Mouse (Mus musculus) MEL (cell line): ENCODE results near the gene D630036H23Rik.

Experiments
- CTCF ChIP-seq, 3 experiments: IDR thresholded peaks in 2 of 3; conservative IDR thresholded peaks in 1 of 3; 2 replicates each; pipeline ENCODE4 v1.5.1; 2011 to 2012; ENCODE audit warnings: low read length in 3 of 3, low read depth in 2 of 3, mild to moderate bottlenecking in 2 of 3, improper control_type of control experiment in 1 of 3, inconsistent platforms in 1 of 3, mixed read lengths in 1 of 3, moderate library complexity in 1 of 3; ENCODE audit not compliant: control insufficient read depth in 1 of 3, insufficient read depth in 1 of 3, poor library complexity in 1 of 3, severe bottlenecking in 1 of 3
- EP300 ChIP-seq, 2 experiments: IDR thresholded peaks; 2 replicates each; pipeline ENCODE4 v1.6.1; 2011; ENCODE audit warnings: improper control_type of control experiment in 2 of 2, low read length in 2 of 2, low read depth in 1 of 2, mild to moderate bottlenecking in 1 of 2
- ETS1 ChIP-seq: IDR thresholded peaks from 2 replicates; pipeline ENCODE4 v1.6.1; 2012; ENCODE audit warnings: low read depth, mild to moderate bottlenecking, inconsistent platforms, low read length, improper control_type of control experiment, moderate library complexity
- JUND ChIP-seq: IDR thresholded peaks from 2 replicates; pipeline ENCODE4 v1.6.1; 2011; ENCODE audit warnings: low read depth, mild to moderate bottlenecking, improper control_type of control experiment, low read length
- MAX ChIP-seq: IDR thresholded peaks from 2 replicates; pipeline ENCODE4 v1.6.1; 2011; ENCODE audit warnings: low read length, improper control_type of control experiment
- MAZ ChIP-seq: IDR thresholded peaks from 2 replicates; pipeline ENCODE4 v1.6.1; 2012; ENCODE audit warnings: low read depth, mild to moderate bottlenecking, inconsistent platforms, low read length, improper control_type of control experiment
- NELFE ChIP-seq: IDR thresholded peaks from 2 replicates; pipeline ENCODE4 v1.6.1; 2011; ENCODE audit warnings: low read depth, low read length, improper control_type of control experiment
- POLR2A ChIP-seq, 2 experiments: IDR thresholded peaks; 2 replicates each; pipeline ENCODE4 v1.6.1; 2011 to 2012; ENCODE audit warnings: low read length in 2 of 2, mild to moderate bottlenecking in 2 of 2, control low read depth in 1 of 2, improper control_type of control experiment in 1 of 2, low read depth in 1 of 2, moderate library complexity in 1 of 2; ENCODE audit not compliant: control insufficient read depth in 1 of 2, insufficient read depth in 1 of 2, poor library complexity in 1 of 2
- SIN3A ChIP-seq: IDR thresholded peaks from 2 replicates; pipeline ENCODE4 v1.6.1; 2012; ENCODE audit warnings: low read length, improper control_type of control experiment, inconsistent platforms
- TBP ChIP-seq: IDR thresholded peaks from 2 replicates; pipeline ENCODE4 v1.8.0; 2011; ENCODE audit warnings: low read depth, low read length, improper control_type of control experiment
- USF2 ChIP-seq, 2 experiments: IDR thresholded peaks; 2 replicates each; pipeline ENCODE4 v1.6.1; 2011 to 2012; ENCODE audit warnings: improper control_type of control experiment in 2 of 2, low read length in 2 of 2, borderline replicate concordance in 1 of 2, inconsistent platforms in 1 of 2, low read depth in 1 of 2, mild to moderate bottlenecking in 1 of 2; ENCODE audit not compliant: insufficient read depth in 1 of 2

DNA sequence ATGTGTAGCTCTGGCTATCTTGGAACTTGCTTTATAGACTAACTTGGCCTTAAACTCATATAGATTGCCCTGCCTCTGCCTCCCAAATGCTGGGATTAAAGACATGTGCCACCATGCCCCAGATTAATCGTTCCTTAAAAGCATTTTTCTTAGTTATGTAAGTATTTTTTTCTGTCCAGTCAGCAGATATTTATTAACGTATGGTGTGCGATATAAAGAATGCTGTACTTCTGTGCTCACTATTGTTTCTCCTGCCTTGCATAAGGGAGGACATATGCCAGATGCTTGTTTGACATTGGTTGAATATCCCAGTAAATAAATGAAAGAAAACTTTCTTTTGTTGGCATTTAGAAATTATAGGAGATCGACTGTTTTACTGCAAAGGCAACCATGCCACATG lies 5.0 kb upstream of the D630036H23Rik start:
- no peak for TF ChIP-seq NELFE
- TF ChIP-seq POLR2A (IDR thresholded peaks at IDR 0.05; ENCODE audit: control insufficient read depth in 1 of 2, insufficient read depth in 1 of 2, low read depth in 1 of 2, low read length in 2 of 2, poor library complexity in 1 of 2): no peak
- TF ChIP-seq MAZ: no peak
- TF ChIP-seq CTCF (IDR thresholded peaks at IDR 0.05 in 2 of 3, conservative IDR thresholded peaks at IDR 0.05 in 1 of 3; ENCODE audit: control insufficient read depth in 1 of 3, insufficient read depth in 1 of 3, low read depth in 2 of 3, low read length in 3 of 3, poor library complexity in 1 of 3, severe bottlenecking in 1 of 3): no peak
- no peak for TF ChIP-seq EP300 (IDR thresholded peaks at IDR 0.05; ENCODE audit: low read depth in 1 of 2, low read length in 2 of 2)
- TF ChIP-seq SIN3A: no peak
- no peak for TF ChIP-seq ETS1
- TF ChIP-seq JUND: no peak
- TF ChIP-seq MAX: no peak
- TF ChIP-seq TBP: no peak
- no peak for TF ChIP-seq USF2 (IDR thresholded peaks at IDR 0.05; ENCODE audit: borderline replicate concordance in 1 of 2, insufficient read depth in 1 of 2, low read depth in 1 of 2, low read length in 2 of 2)
